In the genomic region with DNA sequence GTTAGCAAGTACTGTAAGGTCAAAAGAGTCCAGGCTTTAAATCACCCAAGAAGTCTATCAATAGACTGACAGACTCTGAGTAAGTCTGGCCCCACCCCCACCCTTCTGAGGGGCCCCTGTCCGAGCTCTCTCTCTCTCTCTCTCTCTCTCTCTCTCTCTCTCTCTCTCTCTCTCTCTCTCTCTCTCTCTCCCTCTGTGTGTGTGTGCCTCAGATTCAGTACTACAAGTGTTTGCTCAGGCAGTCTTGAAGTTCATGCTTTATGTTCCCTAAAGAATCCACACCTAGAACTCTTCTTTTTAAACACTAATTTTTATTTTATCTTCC, we compare ENCODE assay signal across 1 mouse cellular context.
A peak's percentile ranks its signal among the peaks of the same experiment; 100 is the strongest.
TF ChIP-seq lines count a peak whose summit lies in the region.

No protein-coding gene starts in this region.

TF ChIP-seq in MEL, 35 proteins besides CTCF, POLR2A, EP300 and RAD21:
- TF ChIP-seq TAL1 (IDR thresholded peaks at IDR 0.05; ENCODE audit: low read length), result no peak
- TF ChIP-seq JUND (IDR thresholded peaks at IDR 0.05; ENCODE audit: low read depth, low read length), result peak; percentile 53; the same call in 1 of the 2 replicates
